Mouse (Mus musculus): ENCODE measurements around the gene Csrnp3.
A peak's percentile ranks its signal among the peaks of the same experiment; 100 is the strongest.

Csrnp3 gene

DNA sequence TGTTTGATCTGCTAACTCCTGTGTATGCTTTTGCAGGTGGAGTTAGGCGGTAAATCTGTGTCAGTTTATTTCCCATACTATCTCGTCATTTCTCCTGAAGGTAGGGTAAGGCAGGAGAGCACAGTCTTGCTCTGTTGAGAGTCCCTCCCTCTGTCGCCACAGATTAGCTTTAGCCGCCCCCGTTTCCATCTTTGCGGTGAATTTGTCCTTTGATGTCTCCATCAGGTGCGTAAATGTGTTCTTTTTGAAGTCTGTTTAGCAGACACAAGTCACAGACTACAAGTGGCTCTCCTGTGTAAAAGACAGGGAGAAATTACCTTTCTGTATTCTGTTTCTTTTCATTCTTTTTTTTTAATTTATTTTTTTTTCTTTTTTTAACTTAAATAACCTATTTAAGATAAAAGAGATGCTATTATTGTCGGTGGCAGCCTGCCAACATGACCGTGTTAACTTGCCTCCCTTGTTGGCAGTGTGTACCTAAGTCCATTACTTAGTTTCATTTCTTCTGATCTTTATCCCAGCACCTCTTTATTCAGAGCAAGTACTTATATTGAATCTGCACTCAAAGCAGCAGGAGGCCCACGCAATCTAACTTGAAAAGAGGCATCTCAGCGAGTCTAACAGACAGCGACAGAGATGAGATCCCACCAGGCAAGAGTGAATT lies 25.5 kb downstream of the Csrnp3 start:
- no peak for DNase-seq (ENCODE audit: low read depth, low spot score)

- no peak for DNase-seq (ENCODE audit: low read depth, low spot score)
These were observed 46.0 kb downstream of the Csrnp3 start for GRCm38 (mm10) chr2:65891590-65891989.

GRCm38 (mm10) chr2:65893241-65893640 lies 47.7 kb downstream of the Csrnp3 start:
- DNase-seq (ENCODE audit: low read depth, low spot score), result no peak

GRCm38 (mm10) chr2:65894299-65894698 lies 48.7 kb downstream of the Csrnp3 start:
- no peak for DNase-seq (ENCODE audit: low read depth, low spot score)

DNA sequence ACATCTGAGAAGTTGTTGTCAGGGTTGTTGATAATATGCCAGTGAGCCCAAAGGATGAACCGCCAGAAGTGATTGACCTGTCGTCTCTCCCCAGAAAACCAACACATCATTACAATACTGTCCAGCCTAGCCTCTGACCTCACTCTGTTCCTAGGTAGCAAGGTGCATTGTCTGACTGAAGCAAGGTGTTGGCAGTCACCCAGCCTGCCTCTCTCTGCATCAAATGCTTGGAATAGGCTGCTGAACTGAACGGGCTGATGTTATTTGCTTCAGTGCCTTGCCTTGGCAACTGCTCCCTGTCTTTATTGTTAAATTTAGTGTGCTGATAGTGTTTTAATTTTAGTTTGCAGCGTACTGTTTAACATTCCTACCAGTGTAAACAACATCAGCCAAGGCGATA lies 51.0 kb downstream of the Csrnp3 start:
- no peak for DNase-seq (ENCODE audit: low read depth, low spot score)

DNA sequence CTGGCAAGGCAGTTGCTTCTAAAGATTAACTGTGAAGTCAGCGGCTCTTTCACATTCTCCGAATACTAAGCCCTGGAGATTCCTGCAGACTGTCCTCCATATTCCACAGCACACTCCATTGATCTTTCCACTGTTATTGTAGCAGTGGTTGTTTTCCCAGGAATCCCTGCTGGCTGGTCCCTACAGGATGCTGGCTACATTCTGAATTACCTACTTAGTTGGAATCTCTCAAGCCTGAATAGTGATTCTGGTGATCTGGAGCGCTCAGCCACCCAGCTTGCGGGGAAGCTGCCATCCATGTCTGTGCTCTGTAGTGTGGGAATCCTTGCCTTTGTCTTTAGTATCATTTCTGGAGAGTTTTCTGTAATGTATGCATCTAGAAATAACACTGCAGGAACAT lies 51.5 kb downstream of the Csrnp3 start:
- DNase-seq (ENCODE audit: low read depth, low spot score), result no peak

DNA sequence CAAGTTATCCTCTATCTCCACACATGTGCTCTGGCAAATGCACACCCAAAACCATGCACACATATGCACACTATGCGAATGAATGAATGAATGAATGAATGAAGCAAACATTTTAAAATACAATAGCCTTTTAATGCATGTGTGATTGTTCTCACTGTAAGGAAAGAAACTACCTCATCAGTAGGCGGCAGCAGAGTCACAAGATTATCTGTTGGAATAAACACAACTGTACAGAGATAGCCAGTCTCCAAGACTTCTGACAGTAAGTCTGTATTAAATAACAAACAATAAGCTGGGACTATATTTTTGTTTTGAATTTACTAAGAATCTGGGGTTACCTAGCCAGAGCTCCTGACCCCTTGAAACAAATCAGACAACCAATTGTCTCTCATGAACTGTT lies 53.9 kb downstream of the Csrnp3 start:
- DNase-seq (ENCODE audit: low read depth, low spot score), result no peak

DNA sequence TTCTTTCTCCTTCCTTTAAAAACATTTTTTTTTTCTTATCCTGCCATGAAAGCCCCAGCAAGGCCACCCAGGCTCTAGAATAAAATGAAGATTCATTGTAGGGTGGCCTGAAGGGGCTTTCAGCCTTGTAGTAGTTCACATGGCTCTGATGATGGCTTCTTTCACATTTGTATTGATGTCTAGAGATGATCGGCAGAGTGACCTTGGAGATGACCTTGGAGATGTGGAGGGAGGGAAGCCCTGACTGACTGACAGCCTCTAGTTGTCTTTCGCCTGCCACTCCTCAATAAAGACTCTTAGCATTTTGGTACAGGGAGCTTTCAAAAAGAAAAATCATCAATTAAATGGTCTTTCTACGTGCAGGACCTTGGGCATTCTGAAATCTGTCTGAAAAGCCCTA lies 63.0 kb downstream of the Csrnp3 start:
- DNase-seq (ENCODE audit: low read depth, low spot score), result no peak

DNA sequence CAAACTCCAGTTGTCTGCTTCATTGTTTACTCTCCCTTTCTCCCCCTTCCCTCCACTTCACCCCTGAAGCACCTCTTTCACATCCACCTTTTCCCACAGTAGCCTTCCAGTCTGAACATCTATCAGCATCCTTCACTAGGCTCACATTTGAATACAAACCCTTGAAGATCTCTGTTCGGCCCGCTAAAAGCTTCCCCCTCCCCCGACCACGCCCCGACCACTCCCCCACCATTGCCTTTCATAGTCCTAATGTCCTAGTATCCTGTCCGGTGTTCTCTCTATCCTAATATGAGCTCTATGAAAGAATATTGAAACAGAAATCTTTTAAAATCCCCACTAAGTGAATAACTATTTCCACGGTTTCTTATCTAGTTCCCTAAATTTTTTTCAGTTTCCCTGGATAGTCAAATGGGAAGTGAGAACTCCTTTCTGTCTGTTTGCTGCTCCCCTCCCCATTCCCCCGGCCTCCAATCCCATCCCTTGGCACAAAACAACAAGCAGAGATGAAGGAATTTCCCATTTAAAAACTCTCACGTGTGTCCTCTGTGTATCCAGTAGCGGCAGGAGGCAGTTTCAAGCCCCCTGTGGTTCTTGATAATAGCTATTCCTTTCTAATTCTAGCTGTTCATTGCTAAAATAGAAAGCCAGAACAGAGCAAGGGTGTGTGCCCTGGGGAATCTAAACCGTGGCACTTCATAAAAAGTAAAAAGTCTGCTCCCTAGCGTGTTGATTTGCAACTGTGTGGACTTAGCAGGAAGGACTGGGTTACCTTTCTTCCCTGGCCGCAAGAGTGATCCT lies 64.4 kb downstream of the Csrnp3 start:
- DNase-seq (ENCODE audit: low read depth, low spot score), result no peak

DNA sequence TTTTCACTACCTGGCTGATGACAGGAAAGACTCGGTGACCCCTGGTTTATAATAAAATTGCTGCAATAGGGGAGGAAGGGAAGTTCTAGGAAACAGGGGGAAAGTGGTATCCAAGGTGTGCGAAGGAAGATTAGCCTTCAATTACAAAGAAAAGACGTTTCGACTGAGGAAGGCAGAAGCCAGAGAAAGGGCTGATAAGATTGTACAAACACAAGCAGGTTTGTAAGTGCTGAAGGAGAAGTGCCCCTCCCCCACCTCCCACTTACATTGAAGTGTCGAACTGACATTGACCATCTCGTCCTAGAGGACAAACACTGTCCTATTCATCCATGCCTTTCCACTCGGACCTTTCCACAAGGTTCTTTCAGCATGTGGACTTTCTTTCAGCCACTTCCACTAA lies 70.4 kb downstream of the Csrnp3 start:
- DNase-seq (ENCODE audit: low read depth, low spot score), result no peak

- DNase-seq (ENCODE audit: low read depth, low spot score), result no peak
These were observed 75.3 kb downstream of the Csrnp3 start for GRCm38 (mm10) chr2:65920651-65921412.

DNA sequence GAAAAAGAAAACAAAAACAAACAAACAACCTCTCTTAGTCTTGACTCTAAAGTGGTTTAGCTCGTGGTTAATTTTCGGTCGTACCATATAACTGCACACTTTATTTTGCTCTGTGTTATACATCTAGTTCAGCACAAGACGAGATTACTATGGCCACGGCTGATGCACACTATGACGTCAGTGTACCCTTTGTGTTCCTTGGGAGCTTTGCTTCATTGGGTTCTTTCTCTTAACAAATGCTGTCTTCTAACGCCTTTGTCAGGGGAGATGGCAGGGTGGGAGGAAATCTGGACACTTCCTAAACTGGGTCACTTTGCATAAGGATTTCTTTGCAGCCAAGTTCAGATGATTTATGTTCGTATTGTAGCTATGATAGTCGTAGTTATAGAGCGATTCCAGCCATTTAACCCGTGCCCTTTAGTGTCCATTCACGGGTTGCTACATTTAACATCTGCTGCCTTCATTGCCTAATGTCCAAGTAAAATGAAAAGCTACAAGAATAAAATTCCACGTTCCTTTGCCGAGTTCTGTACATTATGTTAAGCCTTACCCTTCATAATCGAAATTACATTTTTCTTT lies 79.9 kb downstream of the Csrnp3 start:
- DNase-seq (ENCODE audit: low read depth, low spot score), result no peak

DNA sequence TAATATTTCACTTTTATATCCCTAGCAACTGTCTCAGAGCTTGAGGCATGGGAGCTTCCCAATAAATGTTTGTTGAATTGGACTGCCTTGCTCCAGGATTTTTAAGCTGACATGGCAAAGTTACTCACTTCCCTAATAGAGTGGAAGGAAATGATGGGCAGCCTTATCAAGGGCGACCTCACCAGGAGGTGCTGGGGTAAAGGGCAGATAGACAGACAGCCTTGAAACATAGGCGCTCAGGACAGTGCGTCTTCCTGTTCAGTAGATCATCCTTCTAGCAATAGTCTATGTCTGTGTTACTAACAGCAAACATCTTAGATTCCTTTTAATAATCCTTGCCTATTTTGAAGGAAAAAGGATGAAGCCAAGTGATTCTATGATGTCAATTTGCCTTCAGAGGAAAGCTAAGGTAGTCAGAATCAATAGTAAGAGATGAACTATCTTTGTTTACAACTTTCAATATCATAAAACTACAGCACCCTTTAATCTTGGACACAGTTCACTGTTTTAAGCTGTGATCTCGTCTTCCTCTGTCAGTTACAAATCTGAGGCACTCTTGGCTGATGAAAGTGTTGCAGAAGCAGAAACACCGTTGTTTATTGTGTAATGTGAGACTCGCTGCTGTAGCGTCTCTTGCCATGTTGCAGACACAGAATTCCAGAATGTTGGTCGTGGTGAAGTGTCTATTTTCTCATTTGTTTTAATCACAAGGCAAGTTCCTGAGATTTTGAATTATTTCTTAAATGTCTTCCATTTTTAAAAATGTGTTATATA lies 81.6 kb downstream of the Csrnp3 start:
- DNase-seq (ENCODE audit: low read depth, low spot score), result no peak

DNA sequence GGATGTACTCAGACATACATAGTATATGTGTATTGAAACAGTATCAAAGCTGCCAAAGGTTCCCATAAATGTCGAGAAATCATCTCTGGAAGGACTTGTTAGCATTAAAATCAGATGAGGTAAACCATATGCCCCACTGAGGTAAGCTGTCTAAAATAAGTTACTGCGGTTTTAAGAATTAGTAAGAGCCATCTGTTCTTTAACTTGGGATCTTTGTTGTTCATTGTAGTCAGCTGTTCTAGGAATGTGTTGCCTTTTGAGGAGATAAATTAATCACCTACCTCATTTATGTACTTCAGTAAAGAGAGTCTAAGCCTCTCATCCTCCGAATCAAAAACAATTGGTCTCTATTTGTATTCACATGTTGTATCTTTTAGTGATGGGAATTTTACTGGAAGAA lies 83.7 kb downstream of the Csrnp3 start:
- no peak for DNase-seq (ENCODE audit: low read depth, low spot score)

DNA sequence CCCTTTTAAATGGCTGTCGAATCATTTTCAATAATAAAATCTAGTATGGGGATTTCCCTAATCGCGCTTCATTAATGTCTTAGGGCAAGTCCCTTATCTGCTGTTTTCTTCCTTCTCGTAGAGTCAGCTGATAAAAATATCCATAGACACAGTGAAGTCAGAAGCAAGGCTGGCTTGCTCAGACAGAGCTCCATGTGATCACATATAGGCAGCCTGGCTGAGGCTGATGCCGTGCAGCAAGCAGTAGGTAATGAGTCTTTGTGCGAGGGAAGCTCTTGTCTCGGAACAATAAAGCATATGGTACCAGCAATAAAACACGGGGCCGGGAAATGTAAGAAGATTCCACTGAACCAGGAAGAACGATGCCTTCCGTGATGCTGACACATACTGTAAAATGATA lies 84.4 kb downstream of the Csrnp3 start:
- DNase-seq (ENCODE audit: low read depth, low spot score), result no peak

DNA sequence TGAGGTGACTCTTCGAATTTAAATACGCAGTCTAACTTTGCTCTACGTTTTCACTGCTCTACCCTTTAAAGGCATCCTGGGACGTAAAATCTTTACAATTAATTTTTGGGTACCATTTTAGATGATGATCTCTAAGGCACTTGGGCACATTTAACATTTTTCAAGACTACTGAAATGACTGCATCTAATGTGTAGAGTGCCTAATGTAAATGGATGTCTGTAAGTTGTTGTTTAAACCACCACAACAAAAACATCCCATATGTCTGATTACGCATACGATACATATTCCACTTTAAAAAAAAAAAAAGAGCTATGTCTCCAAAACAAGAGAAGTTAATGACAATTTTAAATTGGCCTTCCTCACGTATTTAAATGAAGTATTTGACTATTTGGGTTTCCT lies 85.7 kb downstream of the Csrnp3 start:
- DNase-seq (ENCODE audit: low read depth, low spot score), result no peak

GRCm38 (mm10) chr2:65931841-65932311 lies 86.3 kb downstream of the Csrnp3 start:
- DNase-seq (ENCODE audit: low read depth, low spot score), result peak; percentile 79

DNA sequence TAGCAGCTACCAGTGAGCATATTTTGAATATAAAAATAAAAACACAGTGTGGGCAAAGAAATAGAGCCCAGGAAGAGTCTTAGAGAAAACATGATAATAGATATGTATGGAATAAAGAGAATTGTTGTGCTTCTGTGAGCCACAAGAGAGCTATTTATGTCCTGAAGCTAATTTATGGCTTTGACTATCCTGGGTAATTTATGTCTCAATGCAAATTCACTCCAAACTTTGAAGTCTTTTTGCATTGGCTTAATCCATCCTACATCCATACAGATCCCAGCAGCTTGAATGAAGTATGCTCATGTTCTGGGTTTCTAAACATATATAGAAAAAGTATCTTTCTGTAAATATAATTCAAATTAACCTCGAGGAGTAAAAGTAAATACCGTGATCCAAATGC lies 88.5 kb downstream of the Csrnp3 start:
- no peak for DNase-seq (ENCODE audit: low read depth, low spot score)

DNA sequence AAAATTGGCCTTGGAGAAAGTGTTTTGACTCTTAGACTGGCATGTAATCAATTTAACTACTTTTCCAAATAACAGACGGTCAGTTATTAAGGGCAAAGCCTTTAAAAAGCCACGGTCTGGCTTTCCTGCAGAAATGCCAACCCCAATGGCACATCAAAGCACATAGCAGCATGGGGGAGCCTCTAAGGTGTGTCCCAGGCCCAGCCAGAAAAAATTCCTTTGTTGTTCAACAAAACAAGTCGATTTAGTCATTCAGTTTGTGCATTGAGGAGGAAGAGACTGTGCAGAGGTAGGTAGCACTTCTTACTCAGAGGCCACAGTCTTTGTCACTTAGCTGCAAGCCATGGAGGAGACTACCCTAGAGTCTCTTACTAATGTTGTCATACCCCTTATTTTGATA lies 93.3 kb downstream of the Csrnp3 start:
- DNase-seq (ENCODE audit: low read depth, low spot score), result no peak

DNA sequence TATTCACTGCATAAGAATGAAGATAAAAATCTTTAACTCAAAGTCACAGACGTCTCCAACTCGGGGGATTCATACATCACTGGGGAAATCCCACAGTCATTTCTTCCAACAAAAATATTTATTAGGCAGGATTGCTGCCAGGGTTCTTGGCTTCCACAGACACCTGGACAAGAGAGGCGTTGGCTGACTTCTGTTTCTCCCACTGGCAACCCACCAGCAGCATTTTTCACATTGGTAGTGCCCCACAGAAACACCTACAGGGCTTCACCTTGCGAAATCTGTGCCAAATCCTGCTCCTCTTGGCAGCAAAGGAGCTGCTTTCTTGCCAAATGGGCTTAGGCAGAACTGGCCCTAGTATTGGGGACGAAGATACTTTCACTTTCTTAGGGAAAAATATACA lies 94.8 kb downstream of the Csrnp3 start:
- no peak for DNase-seq (ENCODE audit: low read depth, low spot score)

GRCm38 (mm10) chr2:65942346-65942745 lies 96.8 kb downstream of the Csrnp3 start:
- DNase-seq (ENCODE audit: low read depth, low spot score), result no peak
